Mouse (Mus musculus) cerebellum, adult 2 months (tissue): ENCODE results near the gene Pcsk1. TPM values are rescaled to one million over a fixed set of nuclear protein-coding genes. Genes with fewer than 3 reads are reported as not detected.

Source experiments
- DNase-seq, 2 experiments: peaks; one replicate each; pipeline ENCODE4 v3.0.0; 2021
- H3K27ac ChIP-seq: fragments of 200-500 bp; 2 replicates; pipeline ENCODE4 v1.5.1; 2012; ENCODE audit warnings: low read length, control low read depth, inconsistent platforms; ENCODE audit not compliant: insufficient read depth
- H3K27me3 ChIP-seq: fragments of 200-500 bp; 2 replicates; pipeline ENCODE4 v1.6.1; 2012; ENCODE audit warnings: inconsistent platforms, mild to moderate bottlenecking, low read length, moderate library complexity; ENCODE audit not compliant: control insufficient read depth, insufficient read depth
- H3K4me1 ChIP-seq: fragments of 200-500 bp; 2 replicates; pipeline ENCODE4 v1.6.1; 2011; ENCODE audit warnings: low read length; ENCODE audit not compliant: control insufficient read depth, insufficient read depth
- H3K4me3 ChIP-seq: fragments of 200-500 bp; replicated peaks from 2 replicates; pipeline ENCODE3; 2011; ENCODE audit warnings: mild to moderate bottlenecking, low read depth, low read length, control low read depth; ENCODE audit not compliant: insufficient read depth
- CTCF ChIP-seq: fragments of 200-500 bp; IDR thresholded peaks from 2 replicates; pipeline ENCODE4 v1.5.1; 2011; ENCODE audit warnings: low read depth, mild to moderate bottlenecking, control low read depth, low read length, moderate library complexity, borderline replicate concordance; ENCODE audit not compliant: insufficient read depth
- POLR2A ChIP-seq: fragments of 200-500 bp; IDR thresholded peaks from 2 replicates; pipeline ENCODE4 v1.6.1; 2011; ENCODE audit warnings: low read length, control low read depth, borderline replicate concordance; ENCODE audit not compliant: insufficient read depth
- WGBS: fragments of 180-500 bp; shearing (Covaris S2); methylation state at CpG from one replicate; pipeline ENCODE4 v1.1.7; 2018; 5-methylcytosine and 5-hydroxymethylcytosine counted together
- polyA plus RNA-seq: library from polyadenylated mRNA; depleted of rRNA; stranded (reverse); fragments of >200 nt; gene quantifications from 2 replicates; pipeline ENCODE4 v1.2.3, GENCODE M21; 2012; rRNA removed

Gene Pcsk1
- 6.3 and 7.2 TPM in 2 replicates for polyA plus RNA-seq

DNA sequence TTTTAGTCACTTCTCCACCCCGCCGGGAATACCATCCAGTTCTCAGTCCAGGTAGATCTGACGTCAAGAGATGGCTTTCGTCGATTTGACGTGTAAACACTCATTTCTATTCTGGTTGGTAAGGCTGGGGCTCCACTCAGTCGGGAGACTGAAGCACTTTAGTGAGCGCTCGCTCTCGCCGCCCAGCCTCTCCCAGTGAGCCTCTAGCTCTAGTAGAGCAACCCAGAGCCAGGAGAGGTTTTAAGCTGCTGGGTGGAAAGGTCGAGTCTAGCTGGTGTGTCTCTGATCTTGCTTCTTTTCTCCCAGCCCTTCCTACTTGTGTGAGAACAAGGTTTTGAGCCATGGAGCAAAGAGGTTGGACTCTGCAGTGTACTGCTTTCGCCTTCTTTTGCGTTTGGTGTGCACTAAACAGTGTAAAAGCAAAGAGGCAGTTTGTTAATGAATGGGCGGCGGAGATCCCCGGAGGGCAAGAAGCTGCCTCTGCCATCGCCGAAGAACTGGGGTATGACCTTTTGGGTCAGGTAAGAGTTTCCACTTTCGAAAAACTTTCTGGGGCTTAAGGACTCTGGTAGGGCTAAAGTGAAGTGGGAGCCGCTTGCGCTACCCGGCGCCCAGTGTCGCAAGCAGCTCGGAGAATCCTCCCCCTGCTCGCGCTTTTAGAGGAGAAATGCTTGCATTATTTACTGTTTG is at the start of gene Pcsk1:
Gene Pcsk1, plus strand, starts transcription at position 106 of the 690 bp plus-strand sequence.
- Histone ChIP-seq H3K27me3 (no peaks in the 10 kb centered on the region), H3K4me3 (peak within 1 kb of the TSS; percentile 52), H3K27ac (no peak within 1 kb of the TSS), H3K4me1 (no peaks in the 10 kb centered on the region)
- peak; percentile 10; the same call in 1 of the 2 replicates for TF ChIP-seq POLR2A
- TF ChIP-seq CTCF = no peak
- DNase-seq = peak; percentile 57 to 63
- 1% methylated on average over 28 of the region's 28 CpGs for WGBS

DNA sequence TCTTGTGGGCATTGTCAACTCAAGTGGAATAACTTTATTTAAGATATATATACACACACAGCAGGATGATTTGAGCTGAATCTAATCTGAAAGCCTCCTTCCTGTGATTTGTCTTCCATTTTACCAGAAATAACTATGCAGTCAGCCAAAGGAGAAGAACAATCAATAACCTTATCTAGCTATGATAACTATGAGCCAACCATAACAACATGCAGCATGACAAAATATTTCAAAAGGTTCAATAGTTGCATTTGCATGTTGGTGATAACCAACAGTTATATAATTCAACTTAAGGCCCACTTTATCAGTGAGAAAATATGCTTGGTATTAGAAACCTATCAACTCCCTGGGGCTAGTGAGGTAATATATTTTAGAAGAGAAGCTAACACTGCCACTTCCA is 30.8 kb upstream of the Pcsk1 start:
- no peak for DNase-seq
- H3K4me1 ChIP-seq = no peaks in the 10 kb centered on the region

GRCm38 (mm10) chr13:75063947-75064346 is 25.7 kb upstream of the Pcsk1 start:
- Histone ChIP-seq H3K27me3 (no peaks in the 10 kb centered on the region), H3K4me3 (no peak overlapping the region), H3K27ac (no peak overlapping the region), H3K4me1 (no peaks in the 10 kb centered on the region)
- TF ChIP-seq CTCF (no peak), POLR2A (no peak)
- DNase-seq = no peak
- WGBS = 75% methylated on average over 3 of the region's 3 CpGs

More for the DNA sequence above, 30.8 kb upstream of the Pcsk1 start:
- TF ChIP-seq POLR2A (no peak), CTCF (no peak)
- H3K4me3 ChIP-seq = no peak overlapping the region
- no peak overlapping the region for H3K27ac ChIP-seq
- H3K27me3 ChIP-seq = no peaks in the 10 kb centered on the region

DNA sequence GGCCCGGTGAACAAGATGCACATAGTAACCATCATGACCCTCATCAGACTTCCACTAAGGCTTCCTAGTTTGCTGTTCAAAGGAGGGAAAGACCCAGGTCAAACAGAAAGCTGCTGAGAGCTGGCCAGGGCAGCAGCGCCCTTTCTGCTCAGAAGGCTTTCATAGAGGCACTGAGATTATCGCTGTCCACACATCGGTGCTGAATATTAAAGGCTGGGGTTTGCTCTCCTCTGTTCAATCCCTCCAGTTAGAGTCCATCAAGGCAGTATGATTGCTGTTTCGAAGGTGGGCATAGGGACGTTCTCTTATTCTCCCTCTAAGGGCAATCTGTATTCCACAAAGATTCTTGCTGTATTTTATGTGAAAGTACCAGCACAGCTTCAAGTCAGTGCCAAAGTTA is 1.0 kb upstream of the Pcsk1 start:
- DNase-seq = no peak
- WGBS = 49% methylated on average over 6 of the region's 6 CpGs
- TF ChIP-seq POLR2A (no peak), CTCF (no peak)
- Histone ChIP-seq H3K4me3 (no peak overlapping the region), H3K27ac (no peak overlapping the region), H3K27me3 (no peaks in the 10 kb centered on the region), H3K4me1 (no peaks in the 10 kb centered on the region)

DNA sequence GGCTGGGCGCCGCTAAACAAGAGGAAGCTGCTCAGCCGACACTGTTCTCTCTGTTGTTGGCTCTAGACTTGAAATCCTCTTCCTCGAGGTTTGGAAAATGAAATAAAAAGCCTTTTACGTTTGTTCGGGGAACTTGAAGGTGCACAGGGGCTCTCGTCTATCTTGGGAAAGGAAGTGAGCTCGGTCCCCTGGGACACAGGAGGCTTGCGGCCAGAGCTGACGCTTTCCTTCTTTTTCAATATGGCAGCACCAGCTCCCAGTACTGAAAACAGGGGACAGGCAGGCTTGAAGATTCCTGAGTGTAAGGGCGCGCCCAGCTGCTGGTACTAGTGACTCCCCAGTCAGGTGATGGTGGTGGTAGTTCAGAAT is 769 bp downstream of the Pcsk1 start:
- 2% methylated on average over 12 of the region's 12 CpGs for WGBS
- no peaks in the 10 kb centered on the region for H3K4me1 ChIP-seq
- H3K4me3 ChIP-seq = peak overlapping the region; percentile 52
- H3K27ac ChIP-seq = no peak overlapping the region
- peak; percentile 34 to 51 for DNase-seq
- H3K27me3 ChIP-seq = no peaks in the 10 kb centered on the region
- no peak for TF ChIP-seq CTCF
- TF ChIP-seq POLR2A = no peak

DNA sequence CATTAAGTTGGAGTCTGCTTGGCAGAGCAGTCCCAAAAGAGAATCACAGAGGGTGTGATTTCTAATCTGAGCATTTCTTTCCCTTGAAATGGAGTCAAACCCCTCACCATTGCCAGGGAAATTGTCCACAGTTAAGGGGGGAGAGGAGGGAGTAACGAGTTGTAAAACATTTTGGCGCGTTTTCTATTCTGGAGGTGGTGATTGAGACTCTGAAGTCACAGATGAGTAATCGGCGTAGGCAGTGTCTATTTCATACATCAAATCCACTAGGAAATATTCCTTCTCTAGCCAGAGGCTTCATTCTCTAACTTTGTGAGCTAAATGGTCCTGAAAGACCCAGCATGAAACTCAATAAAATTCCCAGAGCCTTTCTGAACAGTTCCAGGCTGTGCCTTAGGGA is 1.4 kb downstream of the Pcsk1 start:
- H3K4me1 ChIP-seq = no peaks in the 10 kb centered on the region
- no peaks in the 10 kb centered on the region for H3K27me3 ChIP-seq
- H3K27ac ChIP-seq = no peak overlapping the region
- TF ChIP-seq CTCF (no peak), POLR2A (no peak)
- H3K4me3 ChIP-seq = no peak overlapping the region
- 52% methylated on average over 5 of the region's 5 CpGs for WGBS
- DNase-seq = no peak

- Histone ChIP-seq H3K27me3 (no peaks in the 10 kb centered on the region), H3K27ac (no peak overlapping the region), H3K4me3 (no peak overlapping the region), H3K4me1 (no peaks in the 10 kb centered on the region)
- no peak for TF ChIP-seq CTCF
- TF ChIP-seq POLR2A = no peak
- no peak for DNase-seq
These were observed 5.9 kb downstream of the Pcsk1 start for GRCm38 (mm10) chr13:75095487-75095886.

- H3K4me3 ChIP-seq = no peak overlapping the region
- 48% methylated on average over 2 of the region's 2 CpGs for WGBS
- H3K4me1 ChIP-seq = no peaks in the 10 kb centered on the region; the same call in 1 of the 2 replicates
- H3K27me3 ChIP-seq = no peaks in the 10 kb centered on the region
- TF ChIP-seq POLR2A = no peak
- no peak for TF ChIP-seq CTCF
- H3K27ac ChIP-seq = no peak overlapping the region
- no peak for DNase-seq
These were observed 23.5 kb downstream of the Pcsk1 start for GRCm38 (mm10) chr13:75113114-75113513.
